Mouse (Mus musculus) A20 (cell line): ENCODE measurements around the gene Celf5.

Experiments
- DNase-seq: peaks from one replicate; pipeline ENCODE4 v3.0.0-alpha.2; 2011; ENCODE audit warnings: low read depth, low spot score

The Celf5 gene

DNA sequence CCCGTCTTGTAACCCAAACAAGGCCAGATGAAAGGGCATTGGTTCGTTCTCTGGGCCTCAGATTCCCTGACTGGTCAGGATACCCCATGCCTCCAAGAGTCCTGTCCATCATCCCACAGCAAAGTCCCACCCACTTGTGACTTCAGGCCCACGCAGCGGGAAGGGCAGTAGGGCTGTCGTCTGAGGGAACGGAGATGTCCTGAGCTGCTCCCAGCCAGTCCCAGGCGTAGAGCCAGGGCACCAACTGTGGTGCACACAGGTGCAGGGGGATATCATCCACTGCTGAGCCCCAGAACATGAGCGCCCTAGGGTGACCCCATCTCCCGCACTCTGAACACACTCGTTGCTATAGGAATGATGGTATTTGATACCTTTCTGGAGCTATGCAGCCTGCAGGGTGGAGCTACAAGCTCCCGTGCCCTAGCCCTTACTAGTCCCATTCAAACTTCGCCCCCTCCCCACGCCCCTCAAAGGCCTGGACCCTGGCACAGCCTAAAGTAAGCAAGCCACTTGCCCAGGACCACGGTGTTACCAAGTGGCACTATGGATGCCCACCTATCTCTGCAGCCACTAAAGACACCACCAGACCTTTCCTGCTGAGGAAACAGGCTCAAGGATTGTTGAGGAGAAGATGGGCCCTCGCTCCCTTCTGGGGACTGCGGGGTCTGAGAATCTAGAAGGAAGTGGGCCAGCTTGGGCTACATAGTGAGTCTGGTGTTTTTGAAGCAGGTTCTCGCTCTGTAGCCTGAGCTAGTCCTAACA, 66.8 kb downstream of the Celf5 start:
- no peak for DNase-seq

DNA sequence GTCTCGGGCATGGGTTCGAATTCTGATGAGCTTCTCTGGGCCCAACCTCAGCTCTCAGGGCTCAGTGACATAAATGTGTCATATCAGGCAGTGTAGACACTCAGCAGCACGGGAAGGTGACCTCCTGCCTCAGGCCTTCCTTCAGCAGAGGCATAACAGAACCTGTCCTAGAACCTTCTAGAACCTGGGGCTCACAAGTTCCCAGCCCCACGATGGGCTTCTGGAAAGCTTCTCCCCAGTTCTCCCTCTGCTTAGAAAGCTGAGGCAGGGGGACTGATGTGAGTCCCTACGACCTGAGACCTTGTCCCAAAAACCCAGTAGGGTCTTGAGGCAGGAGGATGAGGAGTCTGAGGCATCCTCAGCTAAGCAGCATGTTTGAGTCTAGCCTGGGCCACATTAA, 67.4 kb downstream of the Celf5 start:
- DNase-seq, result no peak

- DNase-seq, result no peak
Measured at GRCm38 (mm10) chr10:81414682-81415081, 67.8 kb downstream of the Celf5 start.

GRCm38 (mm10) chr10:81413310-81414261, 68.9 kb downstream of the Celf5 start:
- DNase-seq, result no peak

GRCm38 (mm10) chr10:81412586-81413309, 69.8 kb downstream of the Celf5 start:
- DNase-seq, result no peak

DNA sequence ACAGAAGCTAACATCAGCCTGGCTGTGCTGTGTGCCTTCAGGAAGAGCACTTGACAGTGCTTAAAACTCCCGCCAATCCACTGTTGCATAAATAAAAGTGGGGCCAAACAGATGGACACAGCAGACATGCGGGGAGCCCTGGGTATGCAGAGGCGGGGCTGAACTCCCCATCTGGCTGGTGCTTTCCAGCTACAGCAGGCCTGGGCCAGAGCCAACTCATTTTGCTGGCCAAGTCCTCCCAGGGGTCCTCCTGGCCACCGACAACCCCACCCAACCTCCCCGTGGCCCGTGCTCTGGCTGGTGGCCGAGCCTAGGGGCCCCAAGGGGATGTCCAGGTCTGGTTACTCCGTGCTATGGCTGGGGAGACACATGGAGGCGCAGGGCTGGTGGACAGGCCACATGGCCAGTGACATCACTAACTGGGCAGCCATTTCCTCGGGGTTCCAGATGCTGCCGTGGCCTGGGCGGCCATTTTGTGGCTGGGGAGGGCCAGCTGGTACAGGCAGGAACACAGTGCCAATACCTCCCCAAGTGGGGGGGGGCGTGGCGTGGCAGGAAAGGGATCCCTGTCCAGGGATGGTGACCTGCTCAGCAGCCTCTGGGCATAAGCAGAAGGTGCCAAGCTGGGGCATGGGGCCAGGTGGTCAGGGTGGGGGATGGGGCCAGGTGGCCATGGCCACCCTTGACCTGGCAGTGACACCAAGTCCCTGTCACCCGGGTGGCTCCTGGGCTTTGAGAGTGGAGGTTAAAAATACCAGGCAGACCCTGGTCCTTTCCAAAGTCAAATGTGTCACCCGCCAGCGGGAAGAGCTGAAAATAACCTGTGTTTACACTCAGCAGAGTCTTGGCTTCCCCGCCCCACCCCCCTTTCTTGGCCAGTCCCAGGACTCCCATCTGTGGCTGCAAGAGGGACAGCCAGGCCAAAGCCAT, 70.8 kb downstream of the Celf5 start:
- no peak for DNase-seq

DNA sequence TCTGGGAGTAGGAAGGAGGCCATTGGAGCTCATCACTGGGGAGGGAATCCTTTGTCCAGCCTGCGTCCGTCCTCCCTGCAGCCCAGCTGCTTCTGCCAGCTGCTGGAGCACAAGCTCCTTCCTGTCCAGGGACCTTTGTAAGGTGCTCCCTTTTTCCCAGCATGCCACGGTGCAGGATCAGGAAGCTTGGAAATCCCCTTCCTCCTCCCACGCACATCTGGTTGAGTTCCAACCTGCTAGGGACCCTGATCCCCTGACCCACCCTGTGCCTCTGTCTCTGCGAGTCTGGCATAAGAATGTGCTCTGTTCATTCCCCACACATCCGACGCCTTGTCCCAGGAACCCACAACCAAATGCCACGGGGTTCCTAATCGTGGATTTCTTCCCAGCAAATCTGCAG, 71.5 kb downstream of the Celf5 start:
- DNase-seq, result no peak

DNA sequence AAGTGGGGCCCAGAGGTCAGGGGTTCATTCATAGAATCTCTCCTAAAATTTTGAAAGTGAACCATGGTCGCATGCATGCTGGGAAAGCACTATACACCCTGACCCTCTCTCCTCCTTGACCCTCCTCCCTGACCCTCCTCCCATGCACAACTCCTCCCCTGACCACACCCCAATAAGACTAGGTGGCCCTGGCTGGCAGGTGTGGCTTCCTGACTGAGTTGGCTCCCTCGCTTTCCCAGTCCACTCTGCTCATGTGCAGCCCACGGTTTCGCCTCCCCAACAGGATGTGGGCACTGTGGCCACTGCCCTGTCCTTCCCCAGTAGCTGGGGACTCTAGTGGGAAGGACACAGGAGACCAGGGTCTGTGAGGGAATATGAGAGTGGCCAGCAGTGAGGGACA, 72.2 kb downstream of the Celf5 start:
- no peak for DNase-seq

- peak; percentile 24 for DNase-seq
Measured at GRCm38 (mm10) chr10:81409330-81409729, 73.2 kb downstream of the Celf5 start.
